Mouse (Mus musculus) CH12.LX (cell line): ENCODE measurements at regions not wholly inside any gene's neighbourhood (a gene's known extent, or its start where the extent isn't known, plus 50 kb on each side); places are given as distances from the start of the nearest gene placed in this dataset.

Source experiments
- DNase-seq: peaks from one replicate; pipeline ENCODE4 v3.0.0-alpha.2; 2013; ENCODE audit errors: extremely low read depth
- H3K27ac ChIP-seq: 2 replicates; pipeline ENCODE4 v1.5.1; 2012; ENCODE audit warnings: low read depth, mild to moderate bottlenecking, control low read depth, moderate library complexity; ENCODE audit not compliant: insufficient read depth
- H3K27me3 ChIP-seq: replicated peaks from 2 replicates; pipeline ENCODE3; 2012; ENCODE audit warnings: inconsistent platforms
- H3K36me3 ChIP-seq, 2 experiments: replicated peaks in 1 of 2; 2 replicates each; pipeline versions ENCODE3 to v1.6.1; 2012; ENCODE audit warnings: inconsistent platforms in 1 of 2, low read length in 1 of 2, mild to moderate bottlenecking in 1 of 2, mixed read lengths in 1 of 2, moderate library complexity in 1 of 2; ENCODE audit not compliant: control insufficient read depth in 1 of 2, insufficient read depth in 1 of 2
- H3K4me1 ChIP-seq, 2 experiments: 2 replicates each; pipeline ENCODE4 v1.6.1; 2012; ENCODE audit warnings: inconsistent platforms in 1 of 2, moderate library complexity in 1 of 2; ENCODE audit not compliant: insufficient read depth in 2 of 2, control insufficient read depth in 1 of 2
- H3K4me2 ChIP-seq: 2 replicates; pipeline ENCODE4 v1.6.1; 2012; ENCODE audit warnings: low read depth, mild to moderate bottlenecking, control low read depth; ENCODE audit not compliant: poor library complexity, insufficient read depth, severe bottlenecking
- H3K4me3 ChIP-seq, 3 experiments: fragments of 150-350 bp in 1 of 3; sonication (generic) in 1 of 3; replicated peaks in 1 of 3; 2 replicates each; pipeline versions ENCODE3 to v1.5.1; 2011 to 2012; ENCODE audit warnings: low read depth in 2 of 3, low read length in 2 of 3, mild to moderate bottlenecking in 2 of 3, moderate library complexity in 2 of 3, control low read depth in 1 of 3, improper control_type of control experiment in 1 of 3, inconsistent platforms in 1 of 3, mixed read lengths in 1 of 3; ENCODE audit not compliant: poor library complexity in 1 of 3
- H3K79me2 ChIP-seq: replicated peaks from 2 replicates; pipeline ENCODE4 v1.6.1; 2012; ENCODE audit warnings: mild to moderate bottlenecking, moderate library complexity; ENCODE audit not compliant: control insufficient read depth, poor library complexity, insufficient read depth, severe bottlenecking; ENCODE audit errors: extremely low read depth
- H3K9ac ChIP-seq: 2 replicates; pipeline ENCODE4 v1.6.1; 2012; ENCODE audit warnings: low read depth, mild to moderate bottlenecking, control low read depth, moderate library complexity; ENCODE audit not compliant: insufficient read depth
- H3K9me3 ChIP-seq: replicated peaks from 2 replicates; pipeline ENCODE3; 2012; ENCODE audit warnings: low read length, inconsistent platforms, mixed read lengths
- CHD1 ChIP-seq: IDR thresholded peaks from 2 replicates; pipeline ENCODE4 v1.6.1; 2012; ENCODE audit warnings: low read depth, low read length, improper control_type of control experiment, inconsistent platforms
- E2F4 ChIP-seq: IDR thresholded peaks from 2 replicates; pipeline ENCODE4 v1.6.1; 2011; ENCODE audit warnings: low read depth, low read length, improper control_type of control experiment; ENCODE audit not compliant: insufficient replicate concordance
- ELF1 ChIP-seq: IDR thresholded peaks from 2 replicates; pipeline ENCODE4 v1.6.1; 2014; ENCODE audit warnings: low read depth, mild to moderate bottlenecking, inconsistent platforms, low read length, improper control_type of control experiment
- EP300 ChIP-seq: IDR thresholded peaks from 2 replicates; pipeline ENCODE4 v1.6.1; 2011; ENCODE audit warnings: low read length, improper control_type of control experiment
- ETS1 ChIP-seq: conservative IDR thresholded peaks from 2 replicates; pipeline ENCODE4 v1.6.1; 2012; ENCODE audit warnings: low read depth, mild to moderate bottlenecking, inconsistent platforms, low read length, improper control_type of control experiment, moderate library complexity
- GABPA ChIP-seq: IDR thresholded peaks from 2 replicates; pipeline ENCODE4 v1.6.1; 2012; ENCODE audit warnings: low read depth, low read length, improper control_type of control experiment, inconsistent platforms; ENCODE audit not compliant: insufficient replicate concordance
- HCFC1 ChIP-seq: IDR thresholded peaks from 2 replicates; pipeline ENCODE4 v1.6.1; 2012; ENCODE audit warnings: low read depth, mild to moderate bottlenecking, inconsistent platforms, low read length, improper control_type of control experiment
- KAT2A ChIP-seq: IDR thresholded peaks from 2 replicates; pipeline ENCODE4 v1.6.1; 2012; ENCODE audit warnings: low read length, improper control_type of control experiment, inconsistent platforms; ENCODE audit not compliant: insufficient replicate concordance
- MAZ ChIP-seq: IDR thresholded peaks from 2 replicates; pipeline ENCODE4 v1.6.1; 2012; ENCODE audit warnings: low read depth, mild to moderate bottlenecking, inconsistent platforms, low read length, improper control_type of control experiment, moderate library complexity
- MEF2A ChIP-seq: IDR thresholded peaks from 2 replicates; pipeline ENCODE4 v1.6.1; 2014; ENCODE audit warnings: low read depth, mild to moderate bottlenecking, inconsistent platforms, low read length, improper control_type of control experiment, borderline replicate concordance
- MXI1 ChIP-seq: IDR thresholded peaks from 2 replicates; pipeline ENCODE4 v1.6.1; 2011; ENCODE audit warnings: mild to moderate bottlenecking, low read depth, low read length, improper control_type of control experiment
- MYC ChIP-seq: IDR thresholded peaks from 2 replicates; pipeline ENCODE4 v1.6.1; 2011; ENCODE audit warnings: low read depth, mild to moderate bottlenecking, improper control_type of control experiment, low read length
- NELFE ChIP-seq: IDR thresholded peaks from 2 replicates; pipeline ENCODE4 v1.6.1; 2011; ENCODE audit warnings: low read depth, low read length, improper control_type of control experiment
- NRF1 ChIP-seq: IDR thresholded peaks from 2 replicates; pipeline ENCODE4 v1.6.1; 2014; ENCODE audit warnings: low read depth, mild to moderate bottlenecking, inconsistent platforms, low read length, improper control_type of control experiment, moderate library complexity
- PAX5 ChIP-seq: IDR thresholded peaks from 2 replicates; pipeline ENCODE4 v1.6.1; 2012; ENCODE audit warnings: low read length, inconsistent platforms, mixed read lengths
- POLR2A ChIP-seq: IDR thresholded peaks from 2 replicates; pipeline ENCODE4 v1.6.1; 2011; ENCODE audit warnings: low read depth, mild to moderate bottlenecking, improper control_type of control experiment, low read length
- POLR2AphosphoS2 ChIP-seq: IDR thresholded peaks from 2 replicates; pipeline ENCODE4 v1.6.1; 2011; ENCODE audit warnings: low read depth, low read length, improper control_type of control experiment
- SIN3A ChIP-seq: IDR thresholded peaks from 2 replicates; pipeline ENCODE4 v1.6.1; 2012; ENCODE audit warnings: low read length, improper control_type of control experiment, inconsistent platforms
- SMC3 ChIP-seq: IDR thresholded peaks from 2 replicates; pipeline ENCODE4 v1.6.1; 2011; ENCODE audit warnings: low read depth, low read length, improper control_type of control experiment
- TBP ChIP-seq: conservative IDR thresholded peaks from 2 replicates; pipeline ENCODE4 v1.6.1; 2011; ENCODE audit warnings: low read depth, low read length, improper control_type of control experiment
- USF2 ChIP-seq: conservative IDR thresholded peaks from 2 replicates; pipeline ENCODE4 v1.6.1; 2011; ENCODE audit warnings: low read depth, low read length, improper control_type of control experiment
- ZNF384 ChIP-seq: IDR thresholded peaks from 2 replicates; pipeline ENCODE4 v1.6.1; 2012; ENCODE audit warnings: low read depth, low read length, improper control_type of control experiment, inconsistent platforms
- dilution Hi-C: fragments of 300-500 bp; cut with MboI; formaldehyde crosslinking; loops from 2 replicates; pipeline ENCODE4 v1.14.3; 2020; ENCODE audit warnings: low sequenced_read_pairs; ENCODE audit not compliant: extremely low pct_unique_long_range_greater_than_20kb, extremely low pct_ligation_motif_present
- in situ Hi-C: fragments of 300-500 bp; cut with MboI; formaldehyde crosslinking; loops from 3 replicates; pipeline ENCODE4 v1.14.3; 2019; ENCODE audit warnings: low sequenced_read_pairs, low pct_ligation_motif_present, low pct_unique_long_range_greater_than_20kb, mixed read lengths

- Histone ChIP-seq H3K36me3 (no peaks in the 10 kb centered on the region), H3K9me3 (no peaks in the 10 kb centered on the region), H3K4me3 (no peak overlapping the region), H3K4me1 (0 out of 4 replicates have a peak, but pooled peaks cover 0 to 2% of the 10 kb centered on the region in 2 experiments), H3K27ac (no peak overlapping the region), H3K79me2 (no peaks in the 10 kb centered on the region), H3K27me3 (no peaks in the 10 kb centered on the region), H3K9ac (no peak overlapping the region), H3K4me2 (no peak overlapping the region)
- TF ChIP-seq POLR2A: no peak
- TF ChIP-seq EP300: no peak
- TF ChIP-seq NELFE: no peak
- TF ChIP-seq SMC3: no peak
- no peak for TF ChIP-seq ZNF384
- no peak for TF ChIP-seq MAZ
- no peak for TF ChIP-seq POLR2AphosphoS2
- no peak for TF ChIP-seq CHD1
- no peak for TF ChIP-seq E2F4
- no peak for TF ChIP-seq SIN3A
- no peak for TF ChIP-seq HCFC1
- TF ChIP-seq ELF1: no peak
- DNase-seq: no peak
- dilution Hi-C loops (no loop called here), in situ Hi-C loops (no loop called here)
These were observed 157.4 kb downstream of the Ankrd50 start for GRCm38 (mm10) chr3:38327286-38327685.

- Histone ChIP-seq H3K4me1 (0 out of 4 replicates have a peak, but pooled peaks cover 0 to 2% of the 10 kb centered on the region in 2 experiments), H3K27ac (no peak overlapping the region), H3K9ac (no peak overlapping the region), H3K4me3 (no peak overlapping the region), H3K27me3 (no peaks in the 10 kb centered on the region), H3K36me3 (no peaks in the 10 kb centered on the region), H3K79me2 (no peaks in the 10 kb centered on the region), H3K4me2 (no peak overlapping the region), H3K9me3 (no peaks in the 10 kb centered on the region)
- dilution Hi-C loops (no loop called here), in situ Hi-C loops (no loop called here)
- no peak for DNase-seq
- TF ChIP-seq USF2 (no peak), NELFE (no peak), SIN3A (no peak), EP300 (no peak), TBP (no peak), MEF2A (no peak), ETS1 (no peak), ZNF384 (no peak), GABPA (no peak), PAX5 (no peak), MYC (no peak), KAT2A (no peak), NRF1 (no peak), MXI1 (no peak)
These were observed 158.4 kb downstream of the Ankrd50 start for GRCm38 (mm10) chr3:38326211-38326610.
